Mouse (Mus musculus) spleen, adult 2 months (tissue): ENCODE measurements around the gene 1700012A03Rik. TPM values are rescaled to one million over a fixed set of nuclear protein-coding genes. Genes with fewer than 3 reads are reported as not detected.

Source experiments
- DNase-seq, 2 experiments: peaks; one replicate each; pipeline versions ENCODE4 v3.0.0 to v3.0.0-alpha.2; 2012 to 2021; ENCODE audit warnings: low spot score in 2 of 2, low read depth in 1 of 2
- H3K27ac ChIP-seq: fragments of 200-500 bp; 2 replicates; pipeline ENCODE4 v1.5.1; 2012; ENCODE audit warnings: low read length, inconsistent platforms; ENCODE audit not compliant: insufficient read depth
- H3K27me3 ChIP-seq: fragments of 200-500 bp; 2 replicates; pipeline ENCODE4 v1.6.1; 2012; ENCODE audit warnings: mild to moderate bottlenecking, moderate library complexity, low read length, inconsistent platforms; ENCODE audit not compliant: control insufficient read depth, insufficient read depth
- H3K36me3 ChIP-seq: fragments of 200-500 bp; 2 replicates; pipeline ENCODE4 v1.6.1; 2012; ENCODE audit warnings: mild to moderate bottlenecking, low read length, inconsistent platforms; ENCODE audit not compliant: control insufficient read depth, insufficient read depth
- H3K4me1 ChIP-seq: fragments of 200-500 bp; 2 replicates; pipeline ENCODE4 v1.6.1; 2011; ENCODE audit warnings: inconsistent platforms; ENCODE audit not compliant: control insufficient read depth, insufficient read depth, insufficient read length
- H3K4me3 ChIP-seq: fragments of 200-500 bp; 2 replicates; pipeline ENCODE4 v1.5.1; 2011; ENCODE audit warnings: mild to moderate bottlenecking, inconsistent platforms; ENCODE audit not compliant: insufficient read depth, insufficient read length; ENCODE audit errors: extremely low read depth
- CTCF ChIP-seq: fragments of 200-500 bp; IDR thresholded peaks from 2 replicates; pipeline ENCODE4 v1.5.1; 2011; ENCODE audit warnings: mild to moderate bottlenecking, inconsistent platforms; ENCODE audit not compliant: insufficient read depth, insufficient read length, insufficient replicate concordance; ENCODE audit errors: extremely low read depth
- POLR2A ChIP-seq: fragments of 200-500 bp; IDR thresholded peaks from 2 replicates; pipeline ENCODE4 v1.6.1; 2011; ENCODE audit warnings: low read depth, low read length, inconsistent platforms
- WGBS: fragments of 180-500 bp; shearing (Covaris S2); methylation state at CpG from one replicate; pipeline ENCODE4 v1.1.7; 2018; 5-methylcytosine and 5-hydroxymethylcytosine counted together
- polyA plus RNA-seq: library from polyadenylated mRNA; depleted of rRNA; stranded (reverse); fragments of >200 nt; gene quantifications from 2 replicates; pipeline ENCODE4 v1.2.3, GENCODE M21; 2012; rRNA removed

The 1700012A03Rik gene
- not detected in 2 replicates for polyA plus RNA-seq

DNA sequence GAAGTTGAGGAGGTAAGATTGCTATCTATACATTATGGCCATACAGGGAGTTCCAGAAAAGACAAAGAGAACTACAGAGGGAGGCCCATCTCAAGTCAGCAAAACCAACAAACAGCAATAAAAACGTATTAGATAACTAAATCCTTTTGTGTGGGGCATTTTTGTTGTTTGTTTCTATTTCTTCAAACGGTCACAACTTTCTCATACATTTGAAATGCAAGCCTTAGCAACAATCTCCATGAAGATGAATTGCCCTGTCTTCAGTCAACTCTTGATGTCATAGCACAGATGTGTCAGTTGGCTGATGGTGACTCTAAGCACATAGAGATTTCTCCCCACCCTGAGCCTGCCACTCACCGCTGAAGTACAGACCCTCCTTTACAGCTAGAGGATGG lies at the start of gene 1700012A03Rik:
TSS of gene 1700012A03Rik (plus strand) at position 296 of the 395 bp plus-strand sequence.
- TF ChIP-seq CTCF (no peak), POLR2A (no peak)
- Histone ChIP-seq H3K27me3 (no peaks in the 10 kb centered on the region), H3K27ac (no peak within 1 kb of the TSS), H3K4me3 (no peak within 1 kb of the TSS), H3K36me3 (no peaks in the 10 kb centered on the region), H3K4me1 (no peaks in the 10 kb centered on the region)
- no peak for DNase-seq
- 81% methylated on average over 3 of the region's 3 CpGs for WGBS

DNA sequence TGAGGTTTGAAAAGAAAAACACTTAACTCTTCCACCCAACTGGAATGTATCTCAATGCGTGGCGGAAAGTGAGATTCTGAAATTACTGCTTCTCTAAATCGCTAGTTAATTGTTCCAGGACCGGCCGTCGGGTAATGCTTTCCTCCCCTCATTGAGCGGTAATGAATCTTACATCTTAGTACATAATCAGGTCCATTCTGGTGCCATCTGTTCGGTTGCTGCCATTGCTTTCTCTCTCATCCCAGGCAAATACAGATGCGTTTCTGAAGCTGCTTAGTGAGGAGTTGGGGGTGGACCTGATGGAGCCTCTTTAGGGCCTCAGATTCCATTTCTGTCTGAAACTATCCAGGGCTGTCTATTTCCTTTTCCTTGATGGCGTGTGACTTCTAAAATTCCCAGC lies 45.8 kb upstream of the 1700012A03Rik start:
- DNase-seq, result no peak
- no peak for TF ChIP-seq CTCF
- no peak for TF ChIP-seq POLR2A
- 91% methylated on average over 10 of the region's 10 CpGs for whole genome bisulfite sequencing
- Histone ChIP-seq H3K27me3 (no peaks in the 10 kb centered on the region), H3K36me3 (no peaks in the 10 kb centered on the region), H3K4me3 (no peak overlapping the region), H3K4me1 (no peaks in the 10 kb centered on the region), H3K27ac (no peak overlapping the region)

DNA sequence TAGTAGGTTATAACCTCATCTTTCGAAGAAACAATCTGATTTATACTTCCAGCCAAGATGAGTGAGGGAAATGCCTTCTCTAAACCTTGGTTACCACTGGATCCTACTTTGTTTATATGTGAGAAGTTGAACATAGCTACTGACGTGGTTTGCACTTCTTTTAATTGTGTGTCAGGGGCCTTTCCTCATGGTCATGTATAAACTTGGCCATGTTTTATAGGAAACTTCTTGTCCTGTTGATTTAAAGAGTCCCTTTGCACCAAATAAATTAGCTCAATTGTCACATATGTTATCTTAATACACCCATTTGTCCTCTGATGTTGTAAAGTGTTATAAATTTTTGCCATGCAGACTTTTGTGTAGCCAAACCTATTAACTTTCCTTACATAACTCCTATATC lies 44.1 kb upstream of the 1700012A03Rik start:
- no peaks in the 10 kb centered on the region for H3K36me3 ChIP-seq
- 76% methylated on average over 2 of the region's 2 CpGs for WGBS
- no peak for DNase-seq
- TF ChIP-seq CTCF (no peak), POLR2A (no peak)
- H3K27me3 ChIP-seq, result no peaks in the 10 kb centered on the region
- no peaks in the 10 kb centered on the region for H3K4me1 ChIP-seq
- H3K4me3 ChIP-seq, result no peak overlapping the region
- no peak overlapping the region for H3K27ac ChIP-seq

DNA sequence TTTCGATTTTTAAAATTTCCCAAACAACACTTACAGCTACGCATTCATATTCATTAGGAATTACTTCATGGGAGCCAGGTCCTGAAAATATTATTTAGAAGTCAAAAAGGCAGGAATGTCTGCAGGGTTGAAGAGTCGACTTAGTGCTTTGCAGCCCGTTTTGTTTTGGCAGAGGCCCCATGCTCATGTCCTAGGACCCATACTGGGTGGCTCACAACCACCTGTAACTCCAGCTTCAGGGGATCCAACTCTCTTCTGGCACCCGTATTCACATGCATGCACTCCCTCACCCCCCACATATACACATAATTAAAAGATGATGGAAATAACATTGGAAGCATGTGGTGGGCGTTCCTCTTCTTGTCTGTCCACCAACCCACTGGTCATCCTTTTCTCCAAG lies 43.7 kb upstream of the 1700012A03Rik start:
- H3K4me3 ChIP-seq, result no peak overlapping the region
- TF ChIP-seq POLR2A, result no peak
- TF ChIP-seq CTCF, result no peak
- no peak overlapping the region for H3K27ac ChIP-seq
- no peaks in the 10 kb centered on the region for H3K36me3 ChIP-seq
- 82% methylated on average over 6 of the region's 6 CpGs for WGBS
- no peaks in the 10 kb centered on the region for H3K27me3 ChIP-seq
- no peak for DNase-seq
- H3K4me1 ChIP-seq, result no peaks in the 10 kb centered on the region

DNA sequence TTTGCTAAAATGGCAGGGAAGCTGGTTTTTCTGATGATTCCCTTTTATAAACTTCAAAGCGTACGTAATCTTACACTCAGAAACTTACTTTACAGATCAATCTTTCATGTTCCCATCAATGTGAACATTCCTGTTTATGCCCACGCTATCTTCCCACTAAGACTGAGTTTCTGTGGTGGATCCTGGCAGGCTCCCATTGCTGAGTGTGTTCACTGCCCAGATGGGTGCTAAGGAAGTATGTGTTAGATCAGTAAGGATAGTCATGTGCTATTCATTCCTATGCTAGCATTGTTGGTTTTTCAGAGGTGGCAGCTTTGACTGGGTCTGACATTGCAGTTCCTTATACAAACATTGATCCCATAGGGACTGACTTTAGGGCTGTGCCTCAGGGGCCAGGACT lies 42.7 kb upstream of the 1700012A03Rik start:
- WGBS, result 90% methylated on average over 3 of the region's 3 CpGs
- TF ChIP-seq CTCF (no peak), POLR2A (no peak)
- Histone ChIP-seq H3K27me3 (no peaks in the 10 kb centered on the region), H3K27ac (no peak overlapping the region), H3K4me3 (no peak overlapping the region), H3K36me3 (no peaks in the 10 kb centered on the region), H3K4me1 (no peaks in the 10 kb centered on the region)
- DNase-seq, result no peak

DNA sequence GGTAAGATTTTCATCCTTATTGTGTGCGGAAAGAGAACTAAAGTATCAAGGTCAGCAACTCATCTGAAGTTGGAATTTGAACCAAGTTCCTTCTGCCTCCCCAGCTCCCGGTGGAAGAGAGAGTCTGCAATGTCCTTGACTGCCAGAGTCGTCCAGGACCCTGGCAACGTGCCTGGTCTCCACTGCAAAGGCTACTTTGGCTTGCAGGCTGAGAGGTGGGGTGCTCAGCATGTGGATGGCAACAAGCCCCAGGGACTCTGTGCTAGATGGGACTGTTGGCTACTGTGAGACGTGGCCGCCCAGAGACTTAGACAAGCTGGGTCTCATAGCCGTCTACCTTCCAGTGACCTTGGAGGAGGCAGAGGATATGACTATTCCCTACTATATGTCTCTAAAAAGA lies 33.2 kb upstream of the 1700012A03Rik start:
- WGBS, result 80% methylated on average over 7 of the region's 7 CpGs
- TF ChIP-seq CTCF, result no peak
- TF ChIP-seq POLR2A, result no peak
- Histone ChIP-seq H3K27ac (no peak overlapping the region), H3K4me1 (no peaks in the 10 kb centered on the region), H3K27me3 (no peaks in the 10 kb centered on the region), H3K4me3 (no peak overlapping the region), H3K36me3 (no peaks in the 10 kb centered on the region)
- no peak for DNase-seq

DNA sequence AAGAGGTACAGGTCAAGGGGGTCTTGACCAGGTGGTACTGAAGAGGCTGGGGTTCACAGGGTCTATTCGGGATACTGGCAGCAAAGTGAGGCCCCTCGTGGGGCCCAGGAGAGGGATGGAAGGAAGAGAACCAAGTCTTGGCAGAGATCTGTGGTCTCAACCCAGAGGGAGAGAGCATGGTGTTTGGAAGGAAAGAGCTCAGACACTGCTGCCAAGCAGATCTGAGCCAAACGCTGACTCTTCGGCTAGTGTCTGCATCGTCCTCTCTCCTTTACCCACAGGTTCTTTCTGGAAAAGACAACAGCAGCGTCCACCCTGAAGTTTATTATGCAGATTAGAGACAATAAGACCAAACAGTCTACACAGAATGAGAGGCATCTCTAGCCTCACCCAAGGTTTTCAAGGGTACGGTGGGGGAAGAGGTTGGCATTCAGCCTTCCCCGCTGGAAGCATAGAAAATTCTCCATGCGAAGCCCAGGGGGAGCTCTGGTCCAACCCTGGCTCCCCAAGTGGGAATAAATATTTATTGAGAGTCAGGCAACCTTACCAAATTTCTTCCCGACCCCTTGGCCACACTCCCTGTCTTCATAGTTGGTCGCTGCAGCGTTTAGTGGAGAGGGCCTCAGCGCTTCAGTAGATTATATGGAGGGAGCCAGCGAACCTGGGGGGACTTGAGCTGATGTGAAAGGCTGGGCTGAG lies 32.5 kb upstream of the 1700012A03Rik start:
- no peak for TF ChIP-seq POLR2A
- H3K27me3 ChIP-seq, result no peaks in the 10 kb centered on the region
- no peaks in the 10 kb centered on the region for H3K4me1 ChIP-seq
- no peak overlapping the region for H3K27ac ChIP-seq
- no peaks in the 10 kb centered on the region for H3K36me3 ChIP-seq
- no peak for DNase-seq
- H3K4me3 ChIP-seq, result no peak overlapping the region
- 87% methylated on average over 14 of the region's 14 CpGs for WGBS

DNA sequence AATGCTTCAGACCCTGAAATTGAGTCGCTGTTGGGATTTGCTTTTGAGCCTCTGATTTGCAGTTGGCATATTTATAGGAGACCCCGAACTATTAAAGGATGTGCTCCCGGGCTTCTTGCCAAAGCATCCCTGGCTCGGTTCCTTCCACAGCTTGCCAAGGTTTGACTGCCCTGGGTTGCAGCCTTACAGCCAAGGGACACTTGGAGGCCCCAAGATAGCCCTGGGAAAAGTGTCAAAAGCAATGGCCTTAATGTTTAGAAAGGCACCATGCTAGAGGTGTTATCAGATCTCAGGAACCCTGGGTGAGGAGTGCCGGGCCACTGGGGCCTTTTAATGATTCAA lies 32.0 kb upstream of the 1700012A03Rik start:
- WGBS, result 79% methylated on average over 5 of the region's 5 CpGs
- Histone ChIP-seq H3K4me3 (no peak overlapping the region), H3K4me1 (no peaks in the 10 kb centered on the region), H3K27ac (no peak overlapping the region), H3K27me3 (no peaks in the 10 kb centered on the region), H3K36me3 (no peaks in the 10 kb centered on the region)
- no peak for TF ChIP-seq POLR2A
- TF ChIP-seq CTCF, result no peak
- DNase-seq, result no peak
